Mouse (Mus musculus) lung, embryonic 14.5 days (tissue): ENCODE data around the gene Bmi1. TPM values are rescaled to one million over a fixed set of nuclear protein-coding genes. Genes with fewer than 3 reads are reported as not detected.
A peak's percentile ranks its signal among the peaks of the same experiment; 100 is the strongest.

Experiments used
- ATAC-seq: fragments of 200-750 bp; cut with Nextera tagmentation; 2 replicates; pipeline ENCODE4 v1.8.0; 2017; ENCODE audit warnings: mild to moderate bottlenecking, moderate TSS enrichment, moderate library complexity; ENCODE audit not compliant: insufficient read depth
- DNase-seq: peaks from one replicate; pipeline ENCODE4 v3.0.0-alpha.2; 2015
- H3K27ac ChIP-seq: fragments of 300-500 bp; sonication (generic); 2 replicates; pipeline ENCODE4 v1.5.1; 2014; ENCODE audit warnings: low read depth, mild to moderate bottlenecking, moderate library complexity
- H3K27me3 ChIP-seq: fragments of 300-500 bp; sonication (generic); 2 replicates; pipeline ENCODE4 v1.6.1; 2014; ENCODE audit warnings: low read length, control low read depth; ENCODE audit not compliant: insufficient read depth
- H3K36me3 ChIP-seq: fragments of 300-500 bp; sonication (generic); 2 replicates; pipeline ENCODE4 v1.6.1; 2014; ENCODE audit warnings: control low read depth; ENCODE audit not compliant: insufficient read depth
- H3K4me1 ChIP-seq: fragments of 300-500 bp; sonication (generic); 2 replicates; pipeline ENCODE4 v1.6.1; 2014; ENCODE audit warnings: antibody characterized with exemption, control low read depth; ENCODE audit not compliant: insufficient read depth
- H3K4me2 ChIP-seq: fragments of 300-500 bp; sonication (generic); 2 replicates; pipeline ENCODE4 v1.6.1; 2014; ENCODE audit warnings: mild to moderate bottlenecking
- H3K4me3 ChIP-seq: fragments of 300-500 bp; sonication (generic); 2 replicates; pipeline ENCODE4 v1.5.1; 2014; ENCODE audit warnings: low read depth, low read length
- H3K9ac ChIP-seq: fragments of 300-500 bp; sonication (generic); 2 replicates; pipeline ENCODE4 v1.6.1; 2014
- H3K9me3 ChIP-seq: fragments of 300-500 bp; sonication (generic); 2 replicates; pipeline ENCODE4 v1.6.1; 2016; ENCODE audit warnings: low read depth, low read length, control low read depth
- CTCF ChIP-seq: IDR thresholded peaks from 2 replicates; pipeline ENCODE4 v1.5.1; 2016; ENCODE audit warnings: antibody characterized with exemption, low read depth
- WGBS: fragments of 180-500 bp; shearing (Covaris S2); extraction: QIAGEN DNeasy Blood & Tissue Kit; methylation state at CpG from one replicate; pipeline ENCODE4 v1.1.7; 2014; 5-methylcytosine and 5-hydroxymethylcytosine counted together
- polyA plus RNA-seq: library from polyadenylated mRNA; unstranded; fragments of >200 nt; fragmentation: Nextera tagmentation; extraction: Ambion mirVana; gene quantifications from 2 replicates; pipeline ENCODE4 v1.2.1, GENCODE M21; 2014

The Bmi1 gene
- polyA plus RNA-seq, 1 experiment from 2014 or later: 33.8 TPM

- WGBS: 4% methylated on average over 9 of the region's 9 CpGs
- no peak overlapping the region for H3K4me2 ChIP-seq
- no peak for TF ChIP-seq CTCF
- H3K27me3 ChIP-seq: peaks cover 67% of the 10 kb centered on the region
- H3K9ac ChIP-seq: no peak overlapping the region
- H3K4me1 ChIP-seq: no peaks in the 10 kb centered on the region; the same call in 1 of the 2 replicates
- ATAC-seq (no peak), DNase-seq (no peak)
- no peak overlapping the region for H3K4me3 ChIP-seq
- H3K36me3 ChIP-seq: peaks cover 12% of the 10 kb centered on the region
- H3K9me3 ChIP-seq: no peaks in the 10 kb centered on the region; the same call in 1 of the 2 replicates
- H3K27ac ChIP-seq: no peak overlapping the region
These were observed 10.9 kb downstream of the Bmi1 start for GRCm38 (mm10) chr2:18687671-18688170.

- Histone ChIP-seq H3K36me3 (peaks cover 7% of the 10 kb centered on the region), H3K4me2 (peak overlapping the region; percentile 84), H3K27me3 (peaks cover 73% of the 10 kb centered on the region), H3K4me1 (no peaks in the 10 kb centered on the region; the same call in 1 of the 2 replicates), H3K9ac (no peak overlapping the region), H3K4me3 (peak overlapping the region; percentile 45), H3K9me3 (no peaks in the 10 kb centered on the region; the same call in 1 of the 2 replicates), H3K27ac (no peak overlapping the region)
- ATAC-seq: no peak
- DNase-seq: peak; percentile 22
- WGBS: 10% methylated on average over 6 of the region's 6 CpGs
- no peak for TF ChIP-seq CTCF
These were observed 11.5 kb downstream of the Bmi1 start for GRCm38 (mm10) chr2:18688286-18688685.

- Histone ChIP-seq H3K36me3 (peaks cover 7% of the 10 kb centered on the region), H3K4me1 (no peaks in the 10 kb centered on the region; the same call in 1 of the 2 replicates), H3K4me2 (peak overlapping the region; percentile 84), H3K27ac (no peak overlapping the region), H3K9ac (no peak overlapping the region), H3K4me3 (peak overlapping the region; percentile 45), H3K9me3 (no peaks in the 10 kb centered on the region; the same call in 1 of the 2 replicates), H3K27me3 (peaks cover 73% of the 10 kb centered on the region)
- DNase-seq: peak; percentile 86
- WGBS: under 1% methylated on average over 45 of the region's 45 CpGs
- ATAC-seq: peak; percentile 59
- TF ChIP-seq CTCF: no peak
These were observed 11.9 kb downstream of the Bmi1 start for GRCm38 (mm10) chr2:18688708-18689063.

GRCm38 (mm10) chr2:18689064-18689921 is 12.5 kb downstream of the Bmi1 start:
- DNase-seq (peak; percentile 71), ATAC-seq (peak; percentile 18)
- Histone ChIP-seq H3K4me2 (peak overlapping the region; percentile 84), H3K27ac (no peak overlapping the region), H3K9ac (peak overlapping the region; percentile 44; the same call in 1 of the 2 replicates), H3K9me3 (no peaks in the 10 kb centered on the region; the same call in 1 of the 2 replicates), H3K36me3 (peaks cover 2% of the 10 kb centered on the region), H3K27me3 (peaks cover 73% of the 10 kb centered on the region), H3K4me3 (peak overlapping the region; percentile 45), H3K4me1 (no peaks in the 10 kb centered on the region; the same call in 1 of the 2 replicates)
- WGBS: under 1% methylated on average over 51 of the region's 51 CpGs
- no peak for TF ChIP-seq CTCF

GRCm38 (mm10) chr2:18690055-18690691 is 13.4 kb downstream of the Bmi1 start:
- Histone ChIP-seq H3K9ac (peak overlapping the region; percentile 44), H3K4me1 (no peaks in the 10 kb centered on the region; the same call in 1 of the 2 replicates), H3K9me3 (no peaks in the 10 kb centered on the region; the same call in 1 of the 2 replicates), H3K4me2 (peak overlapping the region; percentile 84), H3K36me3 (no peaks in the 10 kb centered on the region), H3K4me3 (peak overlapping the region; percentile 45), H3K27ac (no peak overlapping the region), H3K27me3 (peaks cover 78% of the 10 kb centered on the region)
- ATAC-seq (peak; percentile 29; the same call in 1 of the 2 replicates), DNase-seq (peak; percentile 72)
- WGBS: under 1% methylated on average over 58 of the region's 58 CpGs
- no peak for TF ChIP-seq CTCF

GRCm38 (mm10) chr2:18690756-18691155 is 13.9 kb downstream of the Bmi1 start:
- WGBS: 2% methylated on average over 9 of the region's 9 CpGs
- no peak for DNase-seq
- ATAC-seq: no peak
- no peak for TF ChIP-seq CTCF
- no peaks in the 10 kb centered on the region for H3K36me3 ChIP-seq
- no peak overlapping the region for H3K9ac ChIP-seq
- H3K4me2 ChIP-seq: peak overlapping the region; percentile 84
- peak overlapping the region; percentile 45; the same call in 1 of the 2 replicates for H3K4me3 ChIP-seq
- H3K27ac ChIP-seq: no peak overlapping the region
- no peaks in the 10 kb centered on the region; the same call in 1 of the 2 replicates for H3K4me1 ChIP-seq
- peaks cover 84% of the 10 kb centered on the region for H3K27me3 ChIP-seq
- H3K9me3 ChIP-seq: no peaks in the 10 kb centered on the region; the same call in 1 of the 2 replicates
